Comparison of ENCODE assay signal across 21 mouse cellular contexts in the genomic region with DNA sequence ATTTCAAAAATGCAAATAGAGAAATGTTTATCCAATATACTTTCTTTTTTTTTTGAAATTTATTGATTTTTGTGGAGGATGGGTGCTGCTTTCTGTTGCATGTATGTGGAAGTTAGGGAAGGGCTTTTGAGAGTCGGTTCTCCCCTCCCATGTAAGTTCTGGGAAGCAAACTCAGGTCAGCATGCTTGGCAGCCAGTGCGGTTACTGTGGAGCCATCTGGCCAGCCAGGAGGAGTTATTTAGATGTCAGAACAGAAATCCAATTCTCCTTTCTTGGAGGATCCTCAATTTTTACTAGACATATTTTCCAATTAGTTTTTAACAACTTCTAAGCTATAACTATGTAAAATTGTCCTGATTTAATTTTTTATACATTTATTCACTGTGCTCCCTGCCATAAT. TPM values are rescaled to one million over a fixed set of nuclear protein-coding genes. Genes with fewer than 3 reads are reported as not detected.
DNase-seq lines count a peak whose midpoint lies in the region; ATAC-seq and TF ChIP-seq lines count a peak whose summit lies in the region.
"Had no signal": no experiment of that assay in that cellular context is flagged by ENCODE, and none has a peak within 500 bp of the region (broad histone marks: within the 10 kb centered on the region; RNA-seq: fewer than 3 reads in every experiment).

No protein-coding gene starts in this region.

- TF ChIP-seq POLR2A in brain, embryonic 14.5 days (IDR thresholded peaks at IDR 0.05; ENCODE audit: borderline replicate concordance, extremely low read depth, insufficient read depth, insufficient read length, poor library complexity, severe bottlenecking) = no peak

- no peak for TF ChIP-seq CTCF in hindbrain, postnatal 0 days (IDR thresholded peaks at IDR 0.05; ENCODE audit: low read depth)
- TF ChIP-seq CTCF in brain, embryonic 14.5 days (IDR thresholded peaks at IDR 0.05; ENCODE audit: borderline replicate concordance, extremely low read depth, insufficient read depth, insufficient read length) = no peak

- ATAC-seq in hindbrain, postnatal 0 days = no peak
- no peak for ATAC-seq in hindbrain, embryonic 12.5 days (ENCODE audit: low FRiP score)
- ATAC-seq: activated CD4-positive, CD25-positive, alpha-beta regulatory T cell, adult 4 months; Patski had no signal

- H3K4me3 ChIP-seq in hindbrain, postnatal 0 days (ENCODE audit: low read length) = no peak overlapping the region
- H3K4me3 ChIP-seq in hindbrain, embryonic 12.5 days = no peak overlapping the region
- H3K4me3 ChIP-seq: heart, embryonic 12.5 days; hindbrain, embryonic 15.5 days; limb, embryonic 10.5 days; midbrain, embryonic 10.5 days had no signal

- peak; percentile 66 for DNase-seq in hindbrain, postnatal 0 days (ENCODE audit: low spot score)
- DNase-seq in brain, embryonic 14.5 days (ENCODE audit: low read depth) = peak; percentile 75
- peak; percentile 73 for DNase-seq in cerebellum, adult 11-12 months
- DNase-seq in cerebellum, postnatal 25 days = peak; percentile 82 to 89
- no peak for DNase-seq in kidney, adult 9 months
- no peak for DNase-seq in lung, postnatal 25 days (ENCODE audit: low spot score)
- DNase-seq: adrenal gland, postnatal 36 days; gastrocnemius, postnatal 36 days; kidney, adult 11 months; kidney, postnatal 14 days; lung, adult 2 months; lung, postnatal 4 days had no signal

- no peaks in the 10 kb centered on the region for H3K4me1 ChIP-seq in hindbrain, postnatal 0 days (ENCODE audit: insufficient read depth, low read length)
- no peaks in the 10 kb centered on the region for H3K4me1 ChIP-seq in hindbrain, embryonic 12.5 days
- H3K4me1 ChIP-seq: heart, embryonic 12.5 days; hindbrain, embryonic 15.5 days; limb, embryonic 10.5 days; midbrain, embryonic 10.5 days had no signal

- H3K4me2 ChIP-seq in hindbrain, postnatal 0 days (ENCODE audit: low read depth, low read length) = no peak overlapping the region
- H3K4me2 ChIP-seq in hindbrain, embryonic 12.5 days (replicated peaks) = no peak overlapping the region
- H3K4me2 ChIP-seq: heart, embryonic 12.5 days; hindbrain, embryonic 15.5 days; liver, embryonic 11.5 days had no signal

- no peak overlapping the region for H3K9ac ChIP-seq in hindbrain, postnatal 0 days (replicated peaks; ENCODE audit: low read length)
- no peak overlapping the region for H3K9ac ChIP-seq in hindbrain, embryonic 12.5 days
- H3K9ac ChIP-seq: heart, embryonic 12.5 days; hindbrain, embryonic 15.5 days had no signal

- H3K9me3 ChIP-seq in hindbrain, postnatal 0 days (ENCODE audit: low read length) = no peaks in the 10 kb centered on the region
- no peaks in the 10 kb centered on the region for H3K9me3 ChIP-seq in hindbrain, embryonic 12.5 days (replicated peaks)
- H3K9me3 ChIP-seq: heart, embryonic 12.5 days; hindbrain, embryonic 15.5 days; limb, embryonic 10.5 days; midbrain, embryonic 10.5 days had no signal

- 36% methylated on average over 2 of the region's 2 CpGs for WGBS in hindbrain, postnatal 0 days
- WGBS in hindbrain, embryonic 12.5 days = 76% methylated on average over 2 of the region's 2 CpGs

- H3K27ac ChIP-seq in hindbrain, postnatal 0 days = no peak overlapping the region
- H3K27ac ChIP-seq in hindbrain, embryonic 12.5 days = no peak overlapping the region
- H3K27ac ChIP-seq: hindbrain, embryonic 15.5 days; limb, embryonic 10.5 days; midbrain, embryonic 10.5 days had no signal

- H3K36me3 ChIP-seq in hindbrain, postnatal 0 days (ENCODE audit: insufficient read depth, low read length) = no peaks in the 10 kb centered on the region
- no peaks in the 10 kb centered on the region for H3K36me3 ChIP-seq in hindbrain, embryonic 12.5 days
- H3K36me3 ChIP-seq: heart, embryonic 12.5 days; hindbrain, embryonic 15.5 days; limb, embryonic 10.5 days; midbrain, embryonic 10.5 days had no signal

- no peaks in the 10 kb centered on the region for H3K27me3 ChIP-seq in hindbrain, postnatal 0 days (ENCODE audit: insufficient read depth, low read length)
- H3K27me3 ChIP-seq in hindbrain, embryonic 12.5 days = no peaks in the 10 kb centered on the region
- H3K27me3 ChIP-seq: heart, embryonic 12.5 days; hindbrain, embryonic 15.5 days; Patski had no signal

RNA-seq across cellular contexts. Expression of gene Cadps, which starts 21.8 kb away (rescaled TPM):
- total RNA-seq in hindbrain, postnatal 0 days (2014; rRNA removed) = 176 and 190 TPM in 2 replicates
- polyA plus RNA-seq in hindbrain, postnatal 0 days (2015; fragmentation: Nextera tagmentation; extraction: Ambion mirVana) = 31.1 and 33.4 TPM in 2 replicates
- 21.0 and 21.8 TPM in 2 replicates for polyA plus RNA-seq in hindbrain, embryonic 12.5 days (2016; fragmentation: Nextera tagmentation; extraction: Ambion mirVana)
- 121 and 146 TPM in 2 replicates for polyA plus RNA-seq in brain, embryonic 14.5 days (2012; rRNA removed)
- total RNA-seq: gastrocnemius, postnatal 36 days; heart, postnatal 25 days had no signal
- polyA plus RNA-seq: Patski had no signal

Comparison
In these comparisons a context has a peak if more than half of its experiments do, and no peak if none do; other contexts are left out.
1. DNase-seq: peak in hindbrain, postnatal 0 days (single experiment), brain, embryonic 14.5 days (single experiment), cerebellum, adult 11-12 months (single experiment) and cerebellum, postnatal 25 days (2 of 2); none in kidney, adult 9 months (single experiment) and lung, postnatal 25 days (single experiment).